Mouse (Mus musculus): ENCODE measurements around the gene Hist1h2ao. TPM values are rescaled to one million over a fixed set of nuclear protein-coding genes. Genes with fewer than 3 reads are reported as not detected.
"Not testable (repeated sequence)": the region's sequence is repeated elsewhere in the genome, so short reads cannot be mapped to it uniquely, and the experiment has no call there.

The Hist1h2ao gene
- polyA plus RNA-seq (2011; ENCODE audit: insufficient read depth, insufficient read length, low read depth, missing spikeins): not detected in 2 replicates

DNA sequence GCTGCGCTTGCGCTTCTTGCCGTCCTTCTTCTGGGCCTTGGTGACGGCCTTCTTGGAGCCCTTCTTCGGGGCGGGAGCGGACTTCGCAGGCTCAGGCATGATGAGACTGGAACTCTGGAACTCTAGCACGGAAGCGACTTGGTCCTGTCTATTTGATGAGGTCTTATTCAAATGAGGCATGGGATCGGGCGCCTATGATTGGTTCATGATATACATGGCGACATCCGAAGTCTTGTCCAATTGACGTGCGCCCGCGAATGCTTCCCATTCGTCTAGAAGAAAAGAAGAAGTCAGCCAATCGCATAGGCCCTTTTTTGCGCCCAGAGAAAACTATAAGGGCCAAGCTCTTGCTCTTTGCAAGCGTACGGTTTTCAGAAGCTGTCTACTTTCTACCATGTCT, at the start of gene Hist1h2ao, which contains the start of gene Hist1h2bq:
TSS of gene Hist1h2ao (plus strand) at position 393 of the 400 bp plus-strand sequence.
TSS of gene Hist1h2bq (minus strand) at position 125 of the 400 bp plus-strand sequence.
- not testable (repeated sequence) for H3K27me3 ChIP-seq (ENCODE audit: control insufficient read depth, insufficient read depth, low read length, poor library complexity, severe bottlenecking); H3K4me3 ChIP-seq (ENCODE audit: low read depth, low read length); H3K9ac ChIP-seq (ENCODE audit: low read depth, poor library complexity, severe bottlenecking); H3K36me3 ChIP-seq (ENCODE audit: control insufficient read depth, insufficient read depth, low read length, poor library complexity, severe bottlenecking); H3K4me1 ChIP-seq (ENCODE audit: control insufficient read depth, insufficient read depth, low read length); H3K27ac ChIP-seq (ENCODE audit: insufficient read depth, low read length); H3K9me3 ChIP-seq (replicated peaks; ENCODE audit: control insufficient read depth, insufficient read depth, low read length, poor library complexity, severe bottlenecking)

DNA sequence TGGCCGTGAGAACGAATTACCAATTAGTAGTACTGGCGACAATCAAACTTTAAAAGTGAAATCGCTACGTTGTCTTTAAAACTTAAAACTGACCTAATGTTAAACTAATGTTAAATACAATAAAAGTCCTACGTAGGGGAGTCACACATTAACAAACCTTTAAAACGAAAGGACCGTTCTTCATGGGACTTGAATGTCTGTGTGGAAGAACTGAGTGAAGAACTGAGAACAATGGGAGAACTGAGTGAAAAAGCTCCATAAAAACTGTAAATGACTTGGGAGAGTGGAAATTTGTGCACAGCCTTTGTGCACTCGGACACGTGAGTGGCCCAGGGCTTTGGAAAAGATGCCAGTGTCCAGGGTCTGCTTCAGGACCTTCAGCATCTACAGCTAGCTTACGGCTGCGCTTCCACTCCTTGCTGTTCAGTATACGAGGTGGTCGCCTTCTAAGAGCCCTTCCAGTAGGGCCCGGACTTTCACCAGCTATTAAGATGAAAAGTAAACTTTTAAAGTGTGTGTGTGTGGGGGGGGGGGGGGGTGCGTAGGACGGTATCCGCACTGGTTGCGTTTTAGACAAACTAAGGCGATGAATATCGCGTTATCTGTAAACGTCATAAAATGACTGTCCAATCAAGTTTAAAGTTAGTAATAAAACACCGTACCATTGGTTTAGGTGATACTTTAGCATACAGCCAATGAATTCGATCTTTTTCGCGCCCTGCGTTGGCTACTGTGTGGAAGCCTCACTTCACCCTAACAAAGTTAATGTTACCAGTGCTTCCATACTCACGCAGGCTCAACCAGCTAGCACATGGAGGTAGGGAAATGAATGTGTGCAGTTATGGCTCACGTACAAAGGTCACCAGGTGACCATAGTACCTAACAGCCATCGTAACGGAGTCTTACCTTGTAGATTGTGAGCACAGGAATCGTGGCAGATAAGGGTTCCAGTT, 31.2 kb upstream of the Hist1h2ao start:
- peak overlapping the region; percentile 88 for H3K9ac ChIP-seq (ENCODE audit: low read depth, poor library complexity, severe bottlenecking)
- TF ChIP-seq CTCF (IDR thresholded peaks at IDR 0.05; ENCODE audit: low read depth, low read length) (no peak), POLR2A (IDR thresholded peaks at IDR 0.05; ENCODE audit: insufficient read depth, low read length) (peak; percentile 99), EP300 (IDR thresholded peaks at IDR 0.05; ENCODE audit: insufficient read depth, low read depth, low read length) (no peak)
- no peaks in the 10 kb centered on the region for H3K9me3 ChIP-seq (replicated peaks; ENCODE audit: control insufficient read depth, insufficient read depth, low read length, poor library complexity, severe bottlenecking)
- H3K4me3 ChIP-seq (ENCODE audit: low read depth, low read length): peak overlapping the region; percentile 94
- no peaks in the 10 kb centered on the region for H3K4me1 ChIP-seq (ENCODE audit: control insufficient read depth, insufficient read depth, low read length)
- H3K27me3 ChIP-seq (ENCODE audit: control insufficient read depth, insufficient read depth, low read length, poor library complexity, severe bottlenecking): no peaks in the 10 kb centered on the region
- peak overlapping the region; percentile 93 for H3K27ac ChIP-seq (ENCODE audit: insufficient read depth, low read length)
- no peaks in the 10 kb centered on the region for H3K36me3 ChIP-seq (ENCODE audit: control insufficient read depth, insufficient read depth, low read length, poor library complexity, severe bottlenecking)

GRCm38 (mm10) chr13:21779767-21780731, 30.2 kb upstream of the Hist1h2ao start, which contains the start of gene Hist1h1b:
Gene Hist1h1b, minus strand, starts transcription at chr13:21780625.
- H3K4me1 ChIP-seq (ENCODE audit: control insufficient read depth, insufficient read depth, low read length): peaks cover 2% of the 10 kb centered on the region
- H3K27me3 ChIP-seq (ENCODE audit: control insufficient read depth, insufficient read depth, low read length, poor library complexity, severe bottlenecking): no peaks in the 10 kb centered on the region
- no peaks in the 10 kb centered on the region for H3K36me3 ChIP-seq (ENCODE audit: control insufficient read depth, insufficient read depth, low read length, poor library complexity, severe bottlenecking)
- H3K9me3 ChIP-seq (replicated peaks; ENCODE audit: control insufficient read depth, insufficient read depth, low read length, poor library complexity, severe bottlenecking): no peaks in the 10 kb centered on the region
- H3K27ac ChIP-seq (ENCODE audit: insufficient read depth, low read length): peak within 1 kb of the TSS; percentile 93
- H3K9ac ChIP-seq (ENCODE audit: low read depth, poor library complexity, severe bottlenecking): peak within 1 kb of the TSS; percentile 88
- TF ChIP-seq POLR2A (IDR thresholded peaks at IDR 0.05; ENCODE audit: insufficient read depth, low read length) (peak; percentile 92), CTCF (IDR thresholded peaks at IDR 0.05; ENCODE audit: low read depth, low read length) (no peak)
- H3K4me3 ChIP-seq (ENCODE audit: low read depth, low read length): peak within 1 kb of the TSS; percentile 78

DNA sequence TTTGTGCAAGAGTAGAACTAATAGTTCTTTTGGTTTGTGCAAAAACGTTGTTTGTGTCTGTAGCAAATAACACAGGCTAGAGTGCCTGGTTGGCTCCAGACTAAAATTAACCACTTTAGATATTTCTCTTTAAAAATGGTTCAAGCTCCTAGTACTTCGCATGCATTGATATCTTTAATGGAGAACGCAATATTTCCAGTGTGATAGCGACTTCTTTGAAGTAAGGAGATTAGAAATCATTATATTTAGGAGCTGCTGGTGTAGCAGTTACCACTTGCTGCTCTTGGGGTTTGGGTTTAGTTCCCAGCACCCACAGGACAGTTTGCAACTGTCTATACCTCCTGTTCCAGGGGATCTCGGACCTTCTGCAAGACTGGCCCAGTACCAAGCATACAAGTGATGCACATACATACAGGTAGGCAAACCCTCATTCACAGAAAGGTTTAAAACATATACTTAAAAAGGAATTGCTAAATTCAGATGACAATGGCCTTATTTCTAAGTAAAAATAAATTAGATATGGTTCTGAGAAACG, 29.2 kb upstream of the Hist1h2ao start:
- Histone ChIP-seq H3K4me3 (ENCODE audit: low read depth, low read length) (no peak overlapping the region), H3K9me3 (replicated peaks; ENCODE audit: control insufficient read depth, insufficient read depth, low read length, poor library complexity, severe bottlenecking) (no peaks in the 10 kb centered on the region), H3K27me3 (ENCODE audit: control insufficient read depth, insufficient read depth, low read length, poor library complexity, severe bottlenecking) (no peaks in the 10 kb centered on the region), H3K36me3 (ENCODE audit: control insufficient read depth, insufficient read depth, low read length, poor library complexity, severe bottlenecking) (no peaks in the 10 kb centered on the region), H3K9ac (ENCODE audit: low read depth, poor library complexity, severe bottlenecking) (0 out of 2 replicates have a peak overlapping the region, but pooled peaks have one; percentile 25), H3K4me1 (ENCODE audit: control insufficient read depth, insufficient read depth, low read length) (peaks cover 2% of the 10 kb centered on the region), H3K27ac (ENCODE audit: insufficient read depth, low read length) (no peak overlapping the region)
- TF ChIP-seq POLR2A (IDR thresholded peaks at IDR 0.05; ENCODE audit: insufficient read depth, low read length) (no peak), EP300 (IDR thresholded peaks at IDR 0.05; ENCODE audit: insufficient read depth, low read depth, low read length) (no peak), CTCF (IDR thresholded peaks at IDR 0.05; ENCODE audit: low read depth, low read length) (no peak)

DNA sequence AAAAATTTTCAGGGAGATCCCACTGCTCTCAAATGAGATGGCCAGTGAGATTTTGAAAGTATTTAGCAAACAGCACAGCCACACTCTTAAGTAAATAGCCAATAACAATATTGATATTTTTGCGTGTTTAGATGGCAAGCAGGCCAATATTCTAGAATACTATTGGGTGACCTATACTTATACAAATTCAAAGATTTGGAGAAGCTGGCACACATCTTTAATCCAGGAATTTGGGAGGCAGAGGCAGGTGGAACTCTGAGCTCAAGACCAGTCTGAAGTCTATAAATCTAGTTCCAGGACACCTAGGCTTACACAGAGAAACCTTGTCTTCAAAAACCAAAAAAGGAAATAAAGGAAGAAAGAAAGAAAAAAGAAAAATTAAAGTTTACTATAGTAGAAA, 28.6 kb upstream of the Hist1h2ao start:
- no peaks in the 10 kb centered on the region for H3K36me3 ChIP-seq (ENCODE audit: control insufficient read depth, insufficient read depth, low read length, poor library complexity, severe bottlenecking)
- H3K4me1 ChIP-seq (ENCODE audit: control insufficient read depth, insufficient read depth, low read length): peaks cover 2% of the 10 kb centered on the region
- TF ChIP-seq EP300 (IDR thresholded peaks at IDR 0.05; ENCODE audit: insufficient read depth, low read depth, low read length) (no peak), CTCF (IDR thresholded peaks at IDR 0.05; ENCODE audit: low read depth, low read length) (no peak)
- no peak overlapping the region for H3K4me3 ChIP-seq (ENCODE audit: low read depth, low read length)
- H3K9ac ChIP-seq (ENCODE audit: low read depth, poor library complexity, severe bottlenecking): no peak overlapping the region
- H3K27me3 ChIP-seq (ENCODE audit: control insufficient read depth, insufficient read depth, low read length, poor library complexity, severe bottlenecking): no peaks in the 10 kb centered on the region
- no peaks in the 10 kb centered on the region for H3K9me3 ChIP-seq (replicated peaks; ENCODE audit: control insufficient read depth, insufficient read depth, low read length, poor library complexity, severe bottlenecking)
- H3K27ac ChIP-seq (ENCODE audit: insufficient read depth, low read length): no peak overlapping the region
